Mouse (Mus musculus) heart, adult 2 months (tissue): ENCODE results near the gene Olfr1491.

Source experiments
- CTCF ChIP-seq: fragments of 200-600 bp; IDR thresholded peaks from 2 replicates; pipeline ENCODE4 v1.8.1; 2022; ENCODE audit warnings: antibody characterized with exemption, mild to moderate bottlenecking, moderate library complexity
- POLR2A ChIP-seq: fragments of 200-500 bp; IDR thresholded peaks from 2 replicates; pipeline ENCODE4 v1.6.1; 2011; ENCODE audit warnings: mild to moderate bottlenecking, low read depth, low read length, control low read depth; ENCODE audit not compliant: insufficient read depth

DNA sequence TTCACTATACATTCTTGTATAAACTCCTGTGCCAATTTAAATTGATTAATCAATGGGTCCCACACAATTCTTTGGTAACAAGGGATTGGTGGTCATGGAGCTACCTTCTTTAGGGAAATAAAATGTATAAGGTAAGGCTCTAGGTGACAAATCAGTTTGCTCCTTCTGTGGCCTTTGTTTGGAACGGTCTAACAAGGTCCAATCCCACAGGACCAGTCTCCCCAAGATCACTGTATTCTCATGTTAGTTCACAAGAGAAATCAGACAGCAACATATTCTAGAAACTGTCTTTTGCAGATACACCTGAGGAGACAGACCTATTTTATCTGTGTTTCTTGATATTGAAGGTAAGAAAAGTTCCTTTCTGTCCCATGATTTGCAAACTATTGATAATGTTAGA, 46.3 kb upstream of the Olfr1491 start, which contains the start of gene Olfr1490:
- TF ChIP-seq CTCF: no peak
- TF ChIP-seq POLR2A: no peak
